Mouse (Mus musculus) intestine, embryonic 15.5 days (tissue): Measurements from ENCODE around the gene Coro2b. TPM values are rescaled to one million over a fixed set of nuclear protein-coding genes. Genes with fewer than 3 reads are reported as not detected.

ENCODE experiments used
- ATAC-seq: fragments of 200-750 bp; cut with Nextera tagmentation; 2 replicates; pipeline ENCODE4 v1.8.0; 2017; ENCODE audit warnings: moderate TSS enrichment, moderate library complexity
- H3K27ac ChIP-seq: fragments of 300-500 bp; sonication (generic); 2 replicates; pipeline ENCODE4 v1.5.1; 2015; ENCODE audit warnings: mild to moderate bottlenecking, inconsistent platforms
- H3K27me3 ChIP-seq: fragments of 300-500 bp; sonication (generic); replicated peaks from 2 replicates; pipeline ENCODE4 v1.6.1; 2015; ENCODE audit warnings: inconsistent platforms
- H3K36me3 ChIP-seq: fragments of 300-500 bp; sonication (generic); 2 replicates; pipeline ENCODE4 v1.6.1; 2015; ENCODE audit warnings: inconsistent platforms
- H3K4me1 ChIP-seq: fragments of 300-500 bp; sonication (generic); replicated peaks from 2 replicates; pipeline ENCODE4 v1.6.1; 2015; ENCODE audit warnings: inconsistent platforms
- H3K4me2 ChIP-seq: fragments of 300-500 bp; sonication (generic); replicated peaks from 2 replicates; pipeline ENCODE4 v1.6.1; 2015; ENCODE audit warnings: mild to moderate bottlenecking, inconsistent platforms
- H3K4me3 ChIP-seq: fragments of 300-500 bp; sonication (generic); replicated peaks from 2 replicates; pipeline ENCODE4 v1.5.1; 2015; ENCODE audit warnings: inconsistent platforms
- H3K9ac ChIP-seq: fragments of 300-500 bp; sonication (generic); 2 replicates; pipeline ENCODE4 v1.6.1; 2015; ENCODE audit warnings: inconsistent platforms
- H3K9me3 ChIP-seq: fragments of 300-500 bp; sonication (generic); 2 replicates; pipeline ENCODE4 v1.6.1; 2016; ENCODE audit warnings: inconsistent platforms
- WGBS: fragments of 180-500 bp; shearing (Covaris S2); methylation state at CpG from one replicate; pipeline ENCODE4 v1.1.7; 2015; 5-methylcytosine and 5-hydroxymethylcytosine counted together
- polyA plus RNA-seq: library from polyadenylated mRNA; unstranded; fragments of >200 nt; fragmentation: Nextera tagmentation; extraction: Ambion mirVana; gene quantifications from 2 replicates; pipeline ENCODE4 v1.2.1, GENCODE M21; 2015

Coro2b gene
- polyA plus RNA-seq, 1 experiment from 2014 or later: 7.6 TPM

DNA sequence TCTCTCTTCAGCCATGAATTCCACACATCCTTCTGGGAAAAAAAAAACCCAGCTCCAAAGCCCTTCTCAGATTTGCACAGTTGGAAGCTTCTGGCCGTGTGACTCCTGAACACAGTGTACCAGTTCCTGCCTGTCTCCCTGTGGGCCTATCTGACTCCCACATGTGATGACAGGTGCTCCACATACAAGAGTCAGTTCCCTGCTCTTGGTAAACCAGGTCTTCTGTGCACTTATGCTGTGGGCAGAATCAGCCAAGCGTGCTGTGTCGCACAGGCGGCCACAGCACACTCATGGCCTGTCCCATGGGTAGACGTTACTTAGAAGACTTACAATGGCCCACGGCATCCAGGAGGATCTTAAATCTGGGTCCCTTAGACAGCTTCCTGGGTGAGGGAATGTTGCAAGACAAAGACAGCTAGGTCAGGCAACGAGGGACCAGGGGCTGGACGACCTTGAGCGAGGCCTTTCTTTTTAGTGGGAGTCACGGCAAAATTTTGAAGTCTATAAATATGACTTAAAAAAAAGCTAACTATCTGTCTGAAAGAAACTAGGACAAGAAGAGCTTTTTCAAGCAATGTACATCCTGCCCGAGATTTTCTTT lies 30.3 kb downstream of the Coro2b start:
- Histone ChIP-seq H3K27ac (no peak overlapping the region), H3K4me2 (no peak overlapping the region), H3K9ac (no peak overlapping the region), H3K36me3 (no peaks in the 10 kb centered on the region), H3K4me1 (0 out of 2 replicates have a peak, but pooled peaks cover 2% of the 10 kb centered on the region), H3K4me3 (no peak overlapping the region), H3K9me3 (no peaks in the 10 kb centered on the region), H3K27me3 (no peaks in the 10 kb centered on the region; the same call in 1 of the 2 replicates)
- 85% methylated on average over 11 of the region's 11 CpGs for WGBS
- ATAC-seq: no peak

DNA sequence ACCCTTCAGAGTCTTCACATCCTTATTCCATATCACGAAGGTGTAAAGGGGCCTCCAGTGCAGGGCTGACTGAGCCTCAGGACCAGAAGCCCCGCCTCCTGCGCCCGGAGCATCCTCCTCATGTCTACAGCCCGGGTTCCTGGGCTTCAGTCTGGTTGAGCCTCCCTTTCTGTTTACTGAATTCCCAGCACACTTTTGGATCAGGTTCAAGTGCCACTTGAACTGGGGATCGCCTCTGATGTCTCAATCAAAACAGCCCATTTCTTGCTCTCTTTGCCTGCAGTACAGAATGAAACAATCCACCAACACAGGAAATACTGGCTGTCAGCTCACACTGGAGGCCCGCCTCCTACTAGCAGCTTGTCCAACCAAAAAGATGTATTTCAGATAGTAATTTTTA lies 32.7 kb downstream of the Coro2b start:
- Histone ChIP-seq H3K27ac (no peak overlapping the region), H3K9me3 (no peaks in the 10 kb centered on the region), H3K4me2 (0 out of 2 replicates have a peak overlapping the region, but pooled peaks have one; percentile 3), H3K36me3 (no peaks in the 10 kb centered on the region), H3K9ac (no peak overlapping the region), H3K27me3 (no peaks in the 10 kb centered on the region), H3K4me3 (no peak overlapping the region), H3K4me1 (0 out of 2 replicates have a peak, but pooled peaks cover 2% of the 10 kb centered on the region)
- 0 out of 2 replicates have a peak, but pooled peaks have one; percentile 45 for ATAC-seq
- WGBS: 39% methylated on average over 7 of the region's 7 CpGs

DNA sequence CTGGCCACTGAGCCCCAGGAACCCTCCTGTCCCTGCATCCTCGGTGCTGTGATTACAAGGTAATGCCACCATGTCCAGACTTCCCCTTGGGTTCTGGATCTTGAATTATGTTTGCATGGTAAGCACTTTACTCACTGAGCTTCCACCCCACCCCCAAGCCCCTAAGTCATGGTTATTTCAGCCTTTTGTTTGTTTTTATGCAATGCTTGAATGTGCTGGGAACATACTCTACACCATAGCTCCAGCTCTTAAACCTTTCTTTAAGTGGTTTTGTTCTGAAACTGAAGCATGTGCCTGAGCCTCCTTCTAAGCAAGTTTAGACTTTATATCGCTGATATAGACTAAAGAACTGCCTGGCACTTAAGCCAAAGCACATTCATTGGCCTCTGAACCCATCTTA lies 34.5 kb downstream of the Coro2b start:
- 78% methylated on average over 2 of the region's 2 CpGs for WGBS
- no peak for ATAC-seq
- H3K4me2 ChIP-seq: no peak overlapping the region

DNA sequence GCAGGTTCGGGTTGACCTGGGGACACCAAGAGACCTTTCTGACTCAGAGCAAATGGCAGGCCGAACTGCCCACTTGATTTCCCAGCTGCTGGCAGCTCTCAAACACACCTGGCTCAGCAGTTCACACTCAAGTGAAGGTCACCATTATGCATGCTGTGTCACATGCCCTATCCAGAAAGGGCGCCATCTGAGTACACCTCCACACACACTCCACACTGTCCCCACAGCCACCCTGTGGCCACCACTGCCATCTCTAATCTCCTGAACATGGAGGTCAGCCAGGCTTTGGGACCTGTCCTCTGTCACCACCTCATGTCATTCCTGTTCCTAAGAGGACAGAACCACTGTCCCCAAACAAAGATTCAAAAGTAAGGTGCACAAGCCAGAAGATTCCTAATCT lies 35.3 kb downstream of the Coro2b start:
- H3K27me3 ChIP-seq: no peaks in the 10 kb centered on the region

More for the DNA sequence above, 34.5 kb downstream of the Coro2b start:
- Histone ChIP-seq H3K4me1 (0 out of 2 replicates have a peak, but pooled peaks cover 2% of the 10 kb centered on the region), H3K4me3 (no peak overlapping the region), H3K27ac (no peak overlapping the region), H3K36me3 (no peaks in the 10 kb centered on the region), H3K27me3 (no peaks in the 10 kb centered on the region), H3K9me3 (no peaks in the 10 kb centered on the region), H3K9ac (no peak overlapping the region)

DNA sequence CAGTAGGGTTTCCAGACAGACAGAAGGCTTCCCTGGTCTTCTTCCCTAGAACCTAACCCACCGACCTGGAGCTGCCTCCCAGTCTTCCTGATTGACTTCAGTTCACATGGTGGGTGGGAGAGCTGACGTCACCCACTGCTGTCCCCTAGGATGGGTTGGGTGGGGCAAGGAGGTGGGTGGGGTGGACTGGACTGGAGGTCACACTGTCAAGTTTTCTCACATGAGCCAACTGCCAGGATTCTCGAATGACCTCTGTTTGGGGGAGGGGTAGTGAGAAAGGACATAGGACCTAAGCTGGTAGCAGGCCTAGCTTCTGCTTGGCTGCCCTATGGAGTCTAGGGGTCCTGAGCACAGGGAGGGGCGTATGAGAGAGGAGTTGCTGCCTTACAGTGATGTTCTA lies 36.8 kb downstream of the Coro2b start:
- Histone ChIP-seq H3K9me3 (no peaks in the 10 kb centered on the region), H3K27ac (no peak overlapping the region), H3K4me3 (no peak overlapping the region), H3K36me3 (no peaks in the 10 kb centered on the region), H3K4me2 (no peak overlapping the region), H3K4me1 (0 out of 2 replicates have a peak, but pooled peaks cover 2% of the 10 kb centered on the region), H3K9ac (no peak overlapping the region), H3K27me3 (no peaks in the 10 kb centered on the region)
- no peak for ATAC-seq
- WGBS: 76% methylated on average over 4 of the region's 4 CpGs

More for the DNA sequence above, 35.3 kb downstream of the Coro2b start:
- no peak overlapping the region for H3K27ac ChIP-seq
- H3K4me1 ChIP-seq: 0 out of 2 replicates have a peak, but pooled peaks cover 2% of the 10 kb centered on the region
- no peaks in the 10 kb centered on the region for H3K36me3 ChIP-seq
- ATAC-seq: no peak
- WGBS: 91% methylated on average over 3 of the region's 3 CpGs
- no peak overlapping the region for H3K4me2 ChIP-seq
- no peak overlapping the region for H3K9ac ChIP-seq
- no peak overlapping the region for H3K4me3 ChIP-seq
- H3K9me3 ChIP-seq: no peaks in the 10 kb centered on the region

DNA sequence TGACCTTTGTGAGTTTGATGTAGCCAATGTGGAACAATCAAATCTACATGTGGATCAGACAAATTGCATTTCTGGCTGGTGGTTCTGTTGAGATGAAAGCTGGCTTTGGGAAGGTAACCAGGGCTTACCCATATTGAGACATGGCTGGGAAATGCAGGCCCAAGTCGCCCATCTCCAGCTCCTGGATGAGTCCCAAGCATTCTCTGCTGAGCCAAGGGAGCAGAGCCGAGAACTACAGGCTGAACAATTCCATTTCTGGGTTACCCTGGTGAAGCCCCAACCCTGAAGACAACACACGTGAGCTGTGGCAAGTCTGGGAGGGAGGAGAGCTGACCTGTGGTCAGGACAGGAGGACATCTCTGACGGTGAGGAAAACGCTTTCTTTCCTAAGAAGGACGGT lies 37.9 kb downstream of the Coro2b start:
- no peak overlapping the region for H3K27ac ChIP-seq
- H3K27me3 ChIP-seq: no peaks in the 10 kb centered on the region
- no peak overlapping the region for H3K9ac ChIP-seq
- ATAC-seq: no peak
- no peak overlapping the region for H3K4me3 ChIP-seq
- H3K4me2 ChIP-seq: no peak overlapping the region
- H3K36me3 ChIP-seq: no peaks in the 10 kb centered on the region
- 84% methylated on average over 6 of the region's 6 CpGs for WGBS
- 0 out of 2 replicates have a peak, but pooled peaks cover under 1% of the 10 kb centered on the region for H3K4me1 ChIP-seq
- no peaks in the 10 kb centered on the region for H3K9me3 ChIP-seq

DNA sequence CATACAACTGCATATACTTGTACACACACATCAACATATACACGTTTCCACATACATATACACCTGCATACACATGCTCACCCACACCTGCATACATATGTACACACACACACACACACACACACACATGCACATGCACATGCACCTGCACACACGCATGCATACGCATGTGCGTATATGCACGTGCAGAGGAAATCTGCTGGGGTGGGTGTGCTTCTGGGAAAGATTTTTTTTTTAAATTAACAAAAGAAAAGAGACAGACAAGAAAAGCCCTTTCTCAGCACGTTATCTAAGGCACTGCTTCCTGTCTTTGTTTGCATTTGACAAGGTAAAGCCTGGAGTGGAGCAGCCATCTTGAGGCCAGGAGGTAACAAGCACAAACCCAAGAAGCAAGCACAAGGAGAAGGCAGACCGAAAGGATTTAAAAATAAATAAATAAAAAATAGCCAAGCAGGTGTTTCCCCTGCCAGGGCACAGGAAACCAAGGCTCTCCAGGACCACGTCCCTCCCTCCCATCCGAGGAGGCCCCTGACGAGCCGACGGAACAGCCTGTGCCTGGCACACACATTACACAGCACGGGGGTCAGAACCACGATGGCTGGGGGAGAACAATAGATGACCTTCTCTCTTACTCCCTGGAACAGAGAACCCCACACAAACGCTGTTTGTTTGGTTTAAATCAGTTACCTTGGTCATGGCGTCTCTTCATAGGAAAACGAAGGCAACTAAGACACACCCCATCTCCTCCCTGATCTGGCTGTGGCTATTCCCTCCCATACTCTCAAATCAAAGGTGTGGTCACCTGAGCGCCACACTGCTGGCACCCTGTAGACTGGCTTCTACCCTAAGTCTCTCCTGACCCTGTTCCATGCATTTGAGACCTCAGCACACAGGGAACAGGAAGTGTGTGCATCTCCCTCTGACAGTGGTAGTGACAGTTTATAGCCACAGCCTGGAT lies 39.4 kb downstream of the Coro2b start:
- H3K9me3 ChIP-seq: no peaks in the 10 kb centered on the region
- H3K9ac ChIP-seq: no peak overlapping the region
- WGBS: 51% methylated on average over 18 of the region's 18 CpGs
- H3K4me3 ChIP-seq: no peak overlapping the region
- no peaks in the 10 kb centered on the region for H3K36me3 ChIP-seq
- 0 out of 2 replicates have a peak, but pooled peaks have one; percentile 12 for ATAC-seq
- H3K27me3 ChIP-seq: no peaks in the 10 kb centered on the region
- no peaks in the 10 kb centered on the region for H3K4me1 ChIP-seq
- H3K4me2 ChIP-seq: no peak overlapping the region
- no peak overlapping the region for H3K27ac ChIP-seq

DNA sequence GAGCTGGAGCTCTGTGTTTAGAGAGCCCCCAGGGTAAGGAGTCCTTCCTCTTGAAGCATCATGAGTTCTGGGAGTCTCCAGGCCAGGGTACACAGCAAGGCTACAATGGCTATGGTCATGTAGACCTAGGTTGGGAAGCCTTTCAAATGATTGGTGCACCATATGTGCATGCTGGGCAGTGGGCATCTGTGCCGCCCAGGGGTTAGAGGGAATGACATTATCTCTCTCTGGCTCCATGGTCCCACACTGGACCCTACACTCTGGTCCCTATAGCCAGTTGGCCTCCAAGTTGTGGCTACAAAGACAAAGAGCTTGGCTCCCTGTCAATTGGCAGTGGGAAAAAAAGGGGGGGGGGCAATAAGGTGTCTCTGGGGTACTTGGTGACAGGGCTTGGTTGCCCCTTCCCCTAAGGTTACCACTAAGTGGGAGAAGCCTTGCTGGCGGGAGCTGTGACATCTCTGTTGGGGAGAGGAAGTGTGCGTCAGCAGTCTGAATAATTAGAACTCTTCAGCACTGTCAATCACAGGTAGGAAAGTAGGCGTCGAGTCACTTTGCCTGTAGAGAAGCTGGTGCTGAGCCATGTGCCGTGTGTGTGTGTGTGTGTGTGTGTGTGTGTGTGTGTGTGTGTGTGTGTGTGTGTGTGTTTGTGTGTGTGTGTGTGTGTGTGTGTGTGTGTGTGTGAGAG lies 44.4 kb downstream of the Coro2b start:
- Histone ChIP-seq H3K36me3 (no peaks in the 10 kb centered on the region), H3K9ac (no peak overlapping the region), H3K9me3 (no peaks in the 10 kb centered on the region), H3K4me1 (no peaks in the 10 kb centered on the region), H3K27me3 (no peaks in the 10 kb centered on the region), H3K4me2 (no peak overlapping the region), H3K4me3 (no peak overlapping the region), H3K27ac (no peak overlapping the region)
- ATAC-seq: no peak
- WGBS: 81% methylated on average over 6 of the region's 6 CpGs

DNA sequence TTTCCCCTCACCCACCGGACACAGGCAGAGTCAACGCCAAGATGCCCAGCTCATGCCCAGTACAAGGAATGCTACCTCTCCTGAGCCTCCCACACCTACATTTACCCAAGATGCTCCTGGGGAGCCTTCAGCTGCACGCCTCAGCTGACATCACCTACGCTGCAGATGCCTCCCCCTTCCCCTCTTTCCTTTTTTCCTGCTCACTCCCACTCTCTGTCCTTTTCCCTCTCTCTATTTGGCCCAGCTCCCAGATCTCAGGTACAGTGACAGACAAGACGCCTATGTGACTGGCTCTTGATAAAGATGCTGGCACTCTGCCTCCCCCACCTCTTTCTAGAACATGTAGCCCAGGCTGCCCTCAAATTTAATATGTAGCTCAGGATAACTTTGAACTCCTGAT lies 45.2 kb downstream of the Coro2b start:
- 87% methylated on average over 5 of the region's 5 CpGs for WGBS
- H3K4me2 ChIP-seq: no peak overlapping the region
- no peak for ATAC-seq

DNA sequence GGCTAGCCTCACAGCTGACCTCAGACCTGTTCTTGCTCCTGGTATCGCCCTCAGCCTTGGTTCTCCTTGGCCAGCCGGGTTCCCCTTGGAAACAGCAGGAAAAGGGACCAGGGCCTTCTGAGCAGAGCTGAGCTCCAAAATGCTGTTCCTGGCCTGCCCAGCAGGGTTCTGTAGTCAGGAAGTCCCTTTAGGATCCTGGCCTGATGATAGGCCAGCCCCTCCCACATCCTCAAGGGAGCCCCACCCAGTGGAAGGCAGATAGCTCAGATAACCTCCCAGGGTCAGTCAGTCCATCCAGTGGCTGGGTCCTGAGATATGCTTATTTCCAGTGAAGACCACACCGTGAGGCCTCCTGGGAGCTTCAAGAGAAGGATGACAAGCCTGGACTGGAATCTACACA lies 45.7 kb downstream of the Coro2b start:
- no peaks in the 10 kb centered on the region for H3K36me3 ChIP-seq
- no peaks in the 10 kb centered on the region for H3K9me3 ChIP-seq
- H3K4me2 ChIP-seq: no peak overlapping the region
- no peak overlapping the region for H3K9ac ChIP-seq
- no peak overlapping the region for H3K27ac ChIP-seq
- H3K4me3 ChIP-seq: no peak overlapping the region
- ATAC-seq: peak; percentile 58
- H3K4me1 ChIP-seq: no peaks in the 10 kb centered on the region
- H3K27me3 ChIP-seq: no peaks in the 10 kb centered on the region
- WGBS: 66% methylated on average over 3 of the region's 3 CpGs

More for the DNA sequence above, 45.2 kb downstream of the Coro2b start:
- H3K9me3 ChIP-seq: no peaks in the 10 kb centered on the region
- no peak overlapping the region for H3K4me3 ChIP-seq
- H3K36me3 ChIP-seq: no peaks in the 10 kb centered on the region
- H3K9ac ChIP-seq: no peak overlapping the region
- no peaks in the 10 kb centered on the region for H3K4me1 ChIP-seq
- H3K27ac ChIP-seq: no peak overlapping the region
- H3K27me3 ChIP-seq: no peaks in the 10 kb centered on the region

DNA sequence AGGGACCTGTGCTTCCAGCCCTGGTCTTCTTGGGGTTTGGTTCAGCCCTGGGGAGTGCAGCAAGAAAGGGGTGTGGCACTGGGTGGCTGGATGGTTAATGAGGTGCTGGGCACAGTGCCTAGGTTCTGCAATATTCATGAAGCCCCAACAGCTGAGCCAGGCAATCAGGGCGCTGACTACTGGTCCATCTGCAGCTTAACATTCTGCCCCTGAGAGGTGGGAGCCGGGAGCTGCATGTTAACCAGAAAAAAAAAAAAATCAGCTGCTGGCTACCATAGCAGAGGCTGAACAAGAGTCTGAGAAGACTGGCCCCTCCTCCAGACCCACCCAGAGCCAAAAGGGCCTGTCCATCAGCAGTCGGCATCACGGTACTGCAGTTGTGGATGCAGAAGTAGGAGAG lies 52.7 kb downstream of the Coro2b start:
- no peak for ATAC-seq
- H3K4me2 ChIP-seq: no peak overlapping the region
- no peak overlapping the region for H3K27ac ChIP-seq
- WGBS: 55% methylated on average over 4 of the region's 4 CpGs
- no peaks in the 10 kb centered on the region for H3K4me1 ChIP-seq
- H3K36me3 ChIP-seq: no peaks in the 10 kb centered on the region
- no peaks in the 10 kb centered on the region for H3K9me3 ChIP-seq
- no peak overlapping the region for H3K9ac ChIP-seq
- H3K27me3 ChIP-seq: no peaks in the 10 kb centered on the region
- H3K4me3 ChIP-seq: no peak overlapping the region

DNA sequence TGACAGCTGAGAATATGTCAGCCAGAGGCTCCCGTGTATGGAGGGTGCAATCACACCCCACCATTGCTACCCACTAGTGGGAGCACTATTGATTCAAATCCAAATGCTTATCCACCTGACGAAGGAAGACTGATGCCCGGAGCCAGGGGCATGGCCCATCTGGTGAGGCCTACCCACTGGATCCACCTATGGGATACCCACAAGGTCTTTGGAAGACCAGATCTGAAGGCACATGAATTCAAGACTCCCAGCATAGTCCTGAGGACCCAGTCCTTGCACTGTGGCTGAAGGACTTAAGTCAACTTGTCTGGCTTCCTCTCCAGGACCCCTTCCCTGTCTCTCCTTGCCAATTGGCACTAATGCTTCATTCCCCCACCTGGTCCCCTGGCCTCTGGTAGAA lies 54.1 kb downstream of the Coro2b start:
- H3K9me3 ChIP-seq: no peaks in the 10 kb centered on the region
- H3K9ac ChIP-seq: no peak overlapping the region
- H3K4me1 ChIP-seq: no peaks in the 10 kb centered on the region
- no peak overlapping the region for H3K27ac ChIP-seq
- no peak overlapping the region for H3K4me3 ChIP-seq
- H3K36me3 ChIP-seq: no peaks in the 10 kb centered on the region
- 87% methylated on average over 3 of the region's 3 CpGs for WGBS
- ATAC-seq: no peak
- no peaks in the 10 kb centered on the region for H3K27me3 ChIP-seq
- no peak overlapping the region for H3K4me2 ChIP-seq
